13 mouse cellular contexts compared by ENCODE assay signal in genomic region chr10:83984697-83985415, GRCm38 (mm10).
A peak's percentile ranks its signal among the peaks of the same experiment; 100 is the strongest.
DNase-seq lines count a peak whose midpoint lies in the region; ATAC-seq and TF ChIP-seq lines count a peak whose summit lies in the region.
"Had no signal": no experiment of that assay in that cellular context is flagged by ENCODE, and none has a peak within 500 bp of the region (broad histone marks: within the 10 kb centered on the region; RNA-seq: fewer than 3 reads in every experiment).

No protein-coding gene starts in this region.

- no peak overlapping the region for H3K27ac ChIP-seq in kidney, embryonic 16.5 days (ENCODE audit: low read length)
- H3K27ac ChIP-seq in forebrain, embryonic 12.5 days = no peak overlapping the region
- no peak overlapping the region for H3K27ac ChIP-seq in stomach, embryonic 15.5 days
- no peak overlapping the region for H3K27ac ChIP-seq in left cerebral cortex, adult 2 months
- H3K27ac ChIP-seq: heart, embryonic 10.5 days; liver, embryonic 12.5 days; midbrain, embryonic 12.5 days had no signal

- ATAC-seq in kidney, embryonic 16.5 days (ENCODE audit: low FRiP score, low TSS enrichment) = 0 out of 2 replicates have a peak, but pooled peaks have one; percentile 59
- peak; percentile 20; the same call in 1 of the 2 replicates for ATAC-seq in forebrain, embryonic 12.5 days (ENCODE audit: low FRiP score)
- ATAC-seq in stomach, embryonic 15.5 days (ENCODE audit: insufficient read depth, low FRiP score, low read depth) = peak; percentile 65; the same call in 1 of the 2 replicates
- ATAC-seq: liver, embryonic 12.5 days had no signal

- intact Hi-C loops in left cerebral cortex, adult 2 months (cut with DNase I) = no loop called here

- no peak overlapping the region for H3K4me3 ChIP-seq in kidney, embryonic 16.5 days (ENCODE audit: low read length)
- no peak overlapping the region for H3K4me3 ChIP-seq in forebrain, embryonic 12.5 days (replicated peaks)
- no peak overlapping the region for H3K4me3 ChIP-seq in stomach, embryonic 15.5 days (replicated peaks)
- H3K4me3 ChIP-seq in left cerebral cortex, adult 2 months = no peak overlapping the region
- H3K4me3 ChIP-seq: heart, embryonic 10.5 days; liver, embryonic 12.5 days; midbrain, embryonic 12.5 days had no signal

- no peaks in the 10 kb centered on the region for H3K36me3 ChIP-seq in kidney, embryonic 16.5 days (ENCODE audit: insufficient read depth, low read length)
- no peaks in the 10 kb centered on the region for H3K36me3 ChIP-seq in forebrain, embryonic 12.5 days (replicated peaks)
- H3K36me3 ChIP-seq in stomach, embryonic 15.5 days = no peaks in the 10 kb centered on the region
- H3K36me3 ChIP-seq: heart, embryonic 10.5 days; liver, embryonic 12.5 days; midbrain, embryonic 12.5 days had no signal

- 61% methylated on average over 12 of the region's 12 CpGs for WGBS in kidney, embryonic 16.5 days
- WGBS in forebrain, embryonic 12.5 days = 55% methylated on average over 12 of the region's 12 CpGs
- WGBS in stomach, embryonic 15.5 days = 63% methylated on average over 12 of the region's 12 CpGs

- H3K27me3 ChIP-seq in kidney, embryonic 16.5 days (ENCODE audit: insufficient read depth, low read length) = no peaks in the 10 kb centered on the region
- no peaks in the 10 kb centered on the region for H3K27me3 ChIP-seq in forebrain, embryonic 12.5 days
- no peaks in the 10 kb centered on the region for H3K27me3 ChIP-seq in stomach, embryonic 15.5 days (replicated peaks)
- H3K27me3 ChIP-seq: liver, embryonic 12.5 days; midbrain, embryonic 12.5 days had no signal

- no peak for DNase-seq in kidney, adult 8-10 months
- DNase-seq in ovary, postnatal 36 days (ENCODE audit: low spot score) = peak; percentile 20
- DNase-seq in ovary, postnatal 10 days (ENCODE audit: low spot score) = no peak
- DNase-seq in adrenal gland, adult (ENCODE audit: inconsistent age in 2 of 2, low spot score in 1 of 2) = no peak
- DNase-seq in left cerebral cortex, adult 2 months (ENCODE audit: extremely low spot score in 1 of 2, low spot score in 2 of 2) = no peak
- DNase-seq: kidney, adult 2 months; thymus, adult 2 months had no signal

- no peaks in the 10 kb centered on the region for H3K9me3 ChIP-seq in kidney, embryonic 16.5 days (ENCODE audit: low read length)
- no peaks in the 10 kb centered on the region for H3K9me3 ChIP-seq in forebrain, embryonic 12.5 days
- no peaks in the 10 kb centered on the region for H3K9me3 ChIP-seq in stomach, embryonic 15.5 days
- H3K9me3 ChIP-seq: heart, embryonic 10.5 days; liver, embryonic 12.5 days; midbrain, embryonic 12.5 days had no signal

- no peak for TF ChIP-seq CTCF in left cerebral cortex, adult 2 months (IDR thresholded peaks at IDR 0.05)

- H3K9ac ChIP-seq in kidney, embryonic 16.5 days (replicated peaks; ENCODE audit: low read length) = no peak overlapping the region
- no peak overlapping the region for H3K9ac ChIP-seq in forebrain, embryonic 12.5 days
- H3K9ac ChIP-seq in stomach, embryonic 15.5 days = no peak overlapping the region
- H3K9ac ChIP-seq: liver, embryonic 12.5 days; midbrain, embryonic 12.5 days had no signal

- no peaks in the 10 kb centered on the region for H3K4me1 ChIP-seq in kidney, embryonic 16.5 days (ENCODE audit: insufficient read depth, low read length)
- H3K4me1 ChIP-seq in forebrain, embryonic 12.5 days = peaks cover 8% of the 10 kb centered on the region
- H3K4me1 ChIP-seq in stomach, embryonic 15.5 days = no peaks in the 10 kb centered on the region
- H3K4me1 ChIP-seq: heart, embryonic 10.5 days; liver, embryonic 12.5 days had no signal

- no peak overlapping the region for H3K4me2 ChIP-seq in kidney, embryonic 16.5 days (replicated peaks; ENCODE audit: low read depth, low read length)
- H3K4me2 ChIP-seq in forebrain, embryonic 12.5 days = no peak overlapping the region
- H3K4me2 ChIP-seq in stomach, embryonic 15.5 days = no peak overlapping the region
- H3K4me2 ChIP-seq: liver, embryonic 12.5 days; midbrain, embryonic 12.5 days had no signal
